In genomic region chr4:13480848-13481229, GRCm38 (mm10) we compare ENCODE assay signal across 23 mouse cellular contexts.
DNase-seq lines count a peak whose midpoint lies in the region; ATAC-seq lines count a peak whose summit lies in the region.
"Had no signal": no experiment of that assay in that cellular context is flagged by ENCODE, and none has a peak within 500 bp of the region (broad histone marks: within the 10 kb centered on the region; RNA-seq: fewer than 3 reads in every experiment).

No protein-coding gene starts in this region.

- H3K27ac ChIP-seq in forebrain, embryonic 12.5 days = peak overlapping the region; percentile 68; the same call in 1 of the 2 replicates
- peak overlapping the region; percentile 77 for H3K27ac ChIP-seq in forebrain, embryonic 13.5 days
- peak overlapping the region; percentile 84 for H3K27ac ChIP-seq in hindbrain, embryonic 13.5 days
- peak overlapping the region; percentile 67; the same call in 1 of the 2 replicates for H3K27ac ChIP-seq in midbrain, embryonic 15.5 days
- H3K27ac ChIP-seq: embryonic facial prominence, embryonic 12.5 days; heart, adult 2 months; layer of hippocampus, adult 2 months; limb, embryonic 12.5 days had no signal

- WGBS in forebrain, embryonic 12.5 days = 44% methylated on average over 5 of the region's 5 CpGs
- 35% methylated on average over 5 of the region's 5 CpGs for WGBS in forebrain, embryonic 13.5 days
- 56% methylated on average over 5 of the region's 5 CpGs for WGBS in hindbrain, embryonic 13.5 days
- 67% methylated on average over 5 of the region's 5 CpGs for WGBS in midbrain, embryonic 15.5 days

- no peak overlapping the region for H3K4me2 ChIP-seq in forebrain, embryonic 12.5 days
- H3K4me2 ChIP-seq in forebrain, embryonic 13.5 days = peak overlapping the region; percentile 28
- H3K4me2 ChIP-seq in hindbrain, embryonic 13.5 days = peak overlapping the region; percentile 26
- H3K4me2 ChIP-seq in midbrain, embryonic 15.5 days = no peak overlapping the region
- H3K4me2 ChIP-seq: embryonic facial prominence, embryonic 12.5 days; limb, embryonic 12.5 days; liver, embryonic 11.5 days had no signal

- H3K4me3 ChIP-seq in forebrain, embryonic 12.5 days (replicated peaks) = no peak overlapping the region
- H3K4me3 ChIP-seq in forebrain, embryonic 13.5 days = no peak overlapping the region
- no peak overlapping the region for H3K4me3 ChIP-seq in hindbrain, embryonic 13.5 days
- H3K4me3 ChIP-seq in midbrain, embryonic 15.5 days = no peak overlapping the region
- H3K4me3 ChIP-seq: embryonic facial prominence, embryonic 12.5 days; heart, adult 2 months; layer of hippocampus, adult 2 months; limb, embryonic 12.5 days had no signal

- no peak overlapping the region for H3K9ac ChIP-seq in forebrain, embryonic 12.5 days
- no peak overlapping the region for H3K9ac ChIP-seq in forebrain, embryonic 13.5 days
- H3K9ac ChIP-seq in hindbrain, embryonic 13.5 days = 0 out of 2 replicates have a peak overlapping the region, but pooled peaks have one; percentile 39
- H3K9ac ChIP-seq in midbrain, embryonic 15.5 days = no peak overlapping the region
- H3K9ac ChIP-seq: embryonic facial prominence, embryonic 12.5 days; limb, embryonic 12.5 days; liver, postnatal 0 days had no signal

- DNase-seq in layer of hippocampus, adult 11-12 months (ENCODE audit: low spot score) = no peak
- DNase-seq in kidney, postnatal 4 days = no peak
- DNase-seq: adrenal gland, postnatal 14 days; cerebellum, adult 2 months; cerebellum, postnatal 25 days; gastrocnemius, postnatal 36 days; heart, adult 2 months; kidney, adult 18-20 months; liver, postnatal 0 days; spleen, adult 18-20 months; thymus, postnatal 14 days had no signal

- H3K27me3 ChIP-seq in forebrain, embryonic 12.5 days = no peaks in the 10 kb centered on the region
- H3K27me3 ChIP-seq in forebrain, embryonic 13.5 days = no peaks in the 10 kb centered on the region
- no peaks in the 10 kb centered on the region for H3K27me3 ChIP-seq in hindbrain, embryonic 13.5 days
- H3K27me3 ChIP-seq in midbrain, embryonic 15.5 days (replicated peaks) = no peaks in the 10 kb centered on the region
- H3K27me3 ChIP-seq: embryonic facial prominence, embryonic 12.5 days; limb, embryonic 12.5 days had no signal

- no peaks in the 10 kb centered on the region for H3K36me3 ChIP-seq in forebrain, embryonic 12.5 days (replicated peaks)
- H3K36me3 ChIP-seq in forebrain, embryonic 13.5 days (ENCODE audit: poor library complexity, severe bottlenecking) = no peaks in the 10 kb centered on the region
- no peaks in the 10 kb centered on the region for H3K36me3 ChIP-seq in hindbrain, embryonic 13.5 days
- H3K36me3 ChIP-seq in midbrain, embryonic 15.5 days (replicated peaks) = no peaks in the 10 kb centered on the region
- H3K36me3 ChIP-seq: embryonic facial prominence, embryonic 12.5 days; limb, embryonic 12.5 days had no signal

- H3K9me3 ChIP-seq in forebrain, embryonic 12.5 days = no peaks in the 10 kb centered on the region
- no peaks in the 10 kb centered on the region for H3K9me3 ChIP-seq in forebrain, embryonic 13.5 days (replicated peaks)
- no peaks in the 10 kb centered on the region for H3K9me3 ChIP-seq in hindbrain, embryonic 13.5 days
- H3K9me3 ChIP-seq in midbrain, embryonic 15.5 days = no peaks in the 10 kb centered on the region
- H3K9me3 ChIP-seq: embryonic facial prominence, embryonic 12.5 days; limb, embryonic 12.5 days had no signal

- H3K4me1 ChIP-seq in forebrain, embryonic 12.5 days = peaks cover 13% of the 10 kb centered on the region
- H3K4me1 ChIP-seq in forebrain, embryonic 13.5 days = peaks cover 13% of the 10 kb centered on the region
- H3K4me1 ChIP-seq in hindbrain, embryonic 13.5 days (replicated peaks) = peaks cover 21% of the 10 kb centered on the region
- peaks cover 14% of the 10 kb centered on the region for H3K4me1 ChIP-seq in midbrain, embryonic 15.5 days
- H3K4me1 ChIP-seq: embryonic facial prominence, embryonic 12.5 days had no signal

- ATAC-seq in forebrain, embryonic 12.5 days (ENCODE audit: low FRiP score) = 0 out of 2 replicates have a peak, but pooled peaks have one; percentile 49
- ATAC-seq in forebrain, embryonic 13.5 days = peak; percentile 53
- ATAC-seq in hindbrain, embryonic 13.5 days (ENCODE audit: low FRiP score) = 0 out of 2 replicates have a peak, but pooled peaks have one; percentile 46
- 0 out of 2 replicates have a peak, but pooled peaks have one; percentile 54 for ATAC-seq in midbrain, embryonic 15.5 days (replicated peaks)
- ATAC-seq in activated CD4-positive, CD25-positive, alpha-beta regulatory T cell, adult 4 months = no peak
- no peak for ATAC-seq in megakaryocyte-erythroid progenitor cell, adult 5-6 weeks (replicated peaks; ENCODE audit: low FRiP score, low TSS enrichment, poor library complexity, severe bottlenecking)
- ATAC-seq: inflammation-experienced regulatory T-cells, adult 6 months; liver, postnatal 0 days; lung, postnatal 0 days had no signal

Comparison
In these comparisons a context has a peak if more than half of its experiments do, and no peak if none do; other contexts are left out.
1. H3K4me2 ChIP-seq: peak in forebrain, embryonic 13.5 days (single experiment) and hindbrain, embryonic 13.5 days (single experiment); none in forebrain, embryonic 12.5 days (single experiment) and midbrain, embryonic 15.5 days (single experiment).
2. ATAC-seq: peak in forebrain, embryonic 12.5 days (single experiment), forebrain, embryonic 13.5 days (single experiment), hindbrain, embryonic 13.5 days (single experiment) and midbrain, embryonic 15.5 days (single experiment); none in activated CD4-positive, CD25-positive, alpha-beta regulatory T cell, adult 4 months (single experiment) and megakaryocyte-erythroid progenitor cell, adult 5-6 weeks (single experiment).
3. Peak in every context shown above with its lines, with median percentiles within 50 percentile points of each other: H3K27ac ChIP-seq.